Mouse (Mus musculus) ES-Bruce4 (cell line): ENCODE measurements around the gene Ephb1.

Source experiments
- CTCF ChIP-seq: IDR thresholded peaks from one replicate; pipeline ENCODE4 v1.8.1; 2011; ENCODE audit warnings: low read depth, low read length
- EP300 ChIP-seq: IDR thresholded peaks from 2 replicates; pipeline ENCODE4 v1.6.1; 2011; ENCODE audit warnings: low read depth, low read length; ENCODE audit not compliant: insufficient read depth
- POLR2A ChIP-seq: IDR thresholded peaks from one replicate; pipeline ENCODE4 v1.8.1; 2011; ENCODE audit warnings: low read length; ENCODE audit not compliant: insufficient read depth

DNA sequence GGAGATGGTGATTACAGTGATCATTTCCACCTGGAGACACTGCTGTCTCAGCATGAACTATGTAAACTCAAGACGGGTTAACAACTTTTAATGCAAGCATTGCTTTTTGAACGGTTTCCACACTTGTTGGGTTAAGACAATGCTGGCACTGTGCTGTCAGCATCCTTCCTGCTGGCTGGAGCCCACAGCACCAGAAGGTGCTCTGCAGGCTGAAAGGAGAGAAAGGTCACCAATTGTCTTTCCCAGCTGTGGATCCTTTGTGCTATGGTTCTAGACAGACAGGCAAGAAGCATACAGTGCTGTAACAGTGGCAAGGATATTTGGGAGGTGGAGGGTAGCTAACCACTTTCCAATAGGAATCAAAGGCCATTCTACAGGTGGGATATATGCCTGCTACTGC is 328.4 kb downstream of the Ephb1 start:
- TF ChIP-seq EP300 (no peak), CTCF (no peak), POLR2A (no peak)
